Mouse (Mus musculus) layer of hippocampus, adult 8-10 months (tissue): ENCODE data around the gene Arhgef40. TPM values are rescaled to one million over a fixed set of nuclear protein-coding genes. Genes with fewer than 3 reads are reported as not detected.

Experiments used
- total RNA-seq, 4 experiments: library from RNA; stranded (reverse); gene quantifications; 2 replicates each; pipeline ENCODE4 v1.2.4; 2022

Arhgef40 gene
- total RNA-seq, 4 experiments from 2014 or later: 30.3 to 40.9 (median 34.5) TPM

Other genes starting within 250 kb of the Arhgef40 start
- not detected for gene Ang4, start 211.1 kb upstream of the Arhgef40 start, total RNA-seq
- gene AY358078, start 184.7 kb upstream of the Arhgef40 start, total RNA-seq: not detected
- gene Ear6, start 131.0 kb upstream of the Arhgef40 start, total RNA-seq: not detected
- 10 to 100 TPM; 29.8 to 51.3 (median 38.8) TPM for gene Mettl17, start 99.9 kb upstream of the Arhgef40 start, total RNA-seq
- 10 to 100 TPM in 2 of 4 experiments, 1 to 10 TPM in 2; 4.8 to 13.0 (median 8.7) TPM for gene Slc39a2, start 91.8 kb upstream of the Arhgef40 start, total RNA-seq
- gene Ndrg2, start 70.6 kb upstream of the Arhgef40 start, total RNA-seq: 100 to 1,000 TPM; 843 to 941 (median 912) TPM
- not detected for gene Tppp2, start 66.3 kb upstream of the Arhgef40 start, total RNA-seq
- gene Rnase13, start 61.9 kb upstream of the Arhgef40 start, total RNA-seq: not detected
- 1 to 10 TPM in 2 of 4 experiments, under 1 TPM in 2; 0.74 to 1.7 (median 0.91) TPM for gene Tmem253, start 30.9 kb downstream of the Arhgef40 start, total RNA-seq
- gene Zfp219, start 36.0 kb downstream of the Arhgef40 start, total RNA-seq: 10 to 100 TPM; 45.7 to 46.6 (median 45.8) TPM
- not detected for gene Olfr221, start 57.7 kb downstream of the Arhgef40 start, total RNA-seq
- 100 to 1,000 TPM; 197 to 271 (median 244) TPM for gene Hnrnpc, start 119.3 kb downstream of the Arhgef40 start, total RNA-seq
- gene Rpgrip1, start 126.0 kb downstream of the Arhgef40 start, total RNA-seq: 1 to 10 TPM; 1.3 to 3.4 (median 1.7) TPM
- gene Supt16, start 212.7 kb downstream of the Arhgef40 start, total RNA-seq: 10 to 100 TPM; 50.4 to 56.5 (median 55.9) TPM